Mouse (Mus musculus) layer of hippocampus, postnatal 36 days (tissue): Measurements from ENCODE around the gene H2-M5. TPM values are rescaled to one million over a fixed set of nuclear protein-coding genes. Genes with fewer than 3 reads are reported as not detected.
"Not testable (repeated sequence)": the region's sequence is repeated elsewhere in the genome, so short reads cannot be mapped to it uniquely, and the experiment has no call there.

Source experiments
- DNase-seq, 2 experiments: peaks; one replicate each; pipeline ENCODE4 v3.0.0; 2022
- total RNA-seq, 2 experiments: library from RNA; stranded (reverse); gene quantifications; 2 replicates each; pipeline ENCODE4 v1.2.3; 2021

The H2-M5 gene
- 1 to 10 TPM in 1 of 2 experiments, under 1 TPM in 1; 1.00 to 1.1 TPM for total RNA-seq

DNA sequence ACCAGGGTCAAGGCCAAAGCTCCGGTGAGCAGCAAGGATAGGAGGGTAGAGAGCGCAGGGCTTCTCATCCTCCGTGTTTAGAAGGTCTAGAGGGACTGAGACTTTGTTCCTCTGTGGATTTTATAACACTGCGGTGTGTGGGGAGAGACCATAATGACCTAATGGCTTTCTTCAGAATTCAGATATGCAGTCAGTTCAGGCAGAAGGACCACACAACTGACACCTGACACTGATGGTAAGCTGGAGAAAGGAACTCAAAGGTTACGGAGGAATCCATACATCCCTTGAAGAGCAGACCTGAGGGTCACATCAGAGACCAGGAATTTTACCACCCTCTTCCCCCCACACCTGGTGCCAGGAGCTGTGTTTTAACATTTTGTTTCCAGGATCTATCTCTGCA lies at the start of gene H2-M5:
TSS of gene H2-M5 (minus strand) at position 101 of the 400 bp plus-strand sequence.
- DNase-seq, result no peak

DNA sequence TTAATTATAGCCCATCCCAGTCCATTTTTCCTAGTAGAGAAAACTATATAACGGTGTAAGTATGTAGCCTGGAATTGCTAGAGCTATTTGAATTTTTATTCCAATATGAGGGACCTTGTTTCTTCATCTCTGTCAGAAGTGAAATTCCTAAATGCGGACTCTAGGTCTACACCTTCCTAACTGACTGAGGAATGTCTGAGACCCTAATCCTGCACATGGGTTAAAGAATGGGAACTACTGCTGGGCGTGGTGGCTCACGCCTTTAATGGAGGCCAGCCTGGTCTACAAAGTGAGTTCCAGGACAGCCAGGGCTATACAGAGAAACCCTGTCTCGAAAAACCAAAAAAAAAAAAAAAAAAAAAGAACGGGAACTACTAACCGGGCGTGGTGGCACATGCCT lies 39.8 kb upstream of the H2-M5 start:
- no peak for DNase-seq

DNA sequence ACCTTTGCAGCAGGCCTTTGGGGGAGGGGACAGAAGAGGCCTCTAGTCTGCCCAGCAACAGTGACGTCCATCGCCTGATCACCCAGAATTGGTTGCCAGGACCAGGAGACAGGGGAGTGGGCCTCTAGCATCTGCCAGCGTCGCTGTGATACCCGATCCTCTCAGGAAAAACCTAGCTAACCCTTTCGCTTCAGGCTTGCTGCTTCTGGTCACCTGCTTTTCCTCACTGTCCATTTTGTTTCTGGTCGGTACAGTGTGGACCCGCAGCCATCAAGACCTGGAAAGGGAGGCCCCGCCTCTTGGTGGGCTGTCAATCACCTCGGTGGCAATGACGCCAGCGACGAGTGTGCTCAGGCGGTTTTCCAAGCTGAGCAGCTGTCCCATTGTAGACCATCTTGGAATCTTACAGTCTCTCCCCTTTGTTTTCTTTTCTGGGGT lies 39.4 kb upstream of the H2-M5 start:
- DNase-seq, result peak; percentile 92 to 94

DNA sequence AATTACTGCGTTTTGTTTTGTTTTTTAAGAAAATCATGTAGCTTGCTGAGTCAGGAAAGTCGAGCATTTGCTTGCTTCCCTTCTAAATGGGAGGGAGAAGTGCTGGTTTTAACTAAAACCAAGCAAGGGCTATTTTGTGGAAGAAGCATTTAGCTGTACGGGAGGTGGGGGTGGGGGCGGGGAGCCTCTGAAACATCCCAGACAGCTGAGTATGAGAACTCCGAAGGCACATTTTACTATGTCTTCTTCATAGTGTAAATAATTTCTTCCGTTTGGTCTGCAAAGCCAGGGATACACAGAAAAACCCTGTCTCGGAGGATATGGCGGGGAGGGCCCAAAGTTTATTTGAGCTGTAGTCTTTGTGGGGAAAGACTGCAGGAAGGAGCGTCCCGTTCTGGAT lies 38.9 kb upstream of the H2-M5 start:
- no peak for DNase-seq

DNA sequence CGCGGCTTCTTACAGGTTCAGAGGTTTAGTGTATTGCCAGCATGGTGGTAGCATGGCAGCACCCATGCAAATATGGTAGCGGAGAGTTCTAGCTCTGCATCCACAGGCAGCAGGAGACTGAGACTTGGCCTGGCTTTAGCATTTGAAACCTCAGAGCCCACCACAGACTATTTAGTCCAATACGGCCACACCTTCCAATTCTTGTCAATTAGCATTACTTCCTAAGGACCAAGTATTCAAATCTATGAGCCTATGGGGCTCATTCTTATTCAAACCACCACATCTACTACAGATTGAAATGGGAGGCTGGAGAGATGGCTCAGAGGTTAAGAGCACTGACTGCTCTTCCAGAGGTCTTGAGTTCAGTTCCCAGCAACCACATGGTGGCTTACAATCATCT lies 38.1 kb upstream of the H2-M5 start:
- DNase-seq, result no peak

DNA sequence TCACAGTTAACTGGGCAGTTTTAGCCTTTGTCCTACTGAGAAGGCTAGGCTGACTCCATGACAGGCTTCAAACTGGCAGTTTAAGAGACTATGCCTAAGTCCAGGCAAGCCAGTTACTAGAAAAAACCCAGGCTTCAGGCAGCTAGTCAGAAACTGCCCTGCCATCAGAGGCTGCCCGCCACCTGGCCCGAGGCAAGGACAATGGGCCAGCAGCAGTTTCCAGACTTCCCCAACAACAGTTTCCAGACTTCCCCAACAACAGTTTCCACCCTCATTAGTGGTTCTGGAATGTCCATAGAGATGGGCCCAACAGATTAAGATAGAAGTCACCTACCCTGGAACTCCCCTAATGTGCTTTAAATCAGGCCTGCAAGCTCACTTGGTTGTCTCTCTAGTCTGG lies 37.1 kb upstream of the H2-M5 start:
- no peak for DNase-seq

DNA sequence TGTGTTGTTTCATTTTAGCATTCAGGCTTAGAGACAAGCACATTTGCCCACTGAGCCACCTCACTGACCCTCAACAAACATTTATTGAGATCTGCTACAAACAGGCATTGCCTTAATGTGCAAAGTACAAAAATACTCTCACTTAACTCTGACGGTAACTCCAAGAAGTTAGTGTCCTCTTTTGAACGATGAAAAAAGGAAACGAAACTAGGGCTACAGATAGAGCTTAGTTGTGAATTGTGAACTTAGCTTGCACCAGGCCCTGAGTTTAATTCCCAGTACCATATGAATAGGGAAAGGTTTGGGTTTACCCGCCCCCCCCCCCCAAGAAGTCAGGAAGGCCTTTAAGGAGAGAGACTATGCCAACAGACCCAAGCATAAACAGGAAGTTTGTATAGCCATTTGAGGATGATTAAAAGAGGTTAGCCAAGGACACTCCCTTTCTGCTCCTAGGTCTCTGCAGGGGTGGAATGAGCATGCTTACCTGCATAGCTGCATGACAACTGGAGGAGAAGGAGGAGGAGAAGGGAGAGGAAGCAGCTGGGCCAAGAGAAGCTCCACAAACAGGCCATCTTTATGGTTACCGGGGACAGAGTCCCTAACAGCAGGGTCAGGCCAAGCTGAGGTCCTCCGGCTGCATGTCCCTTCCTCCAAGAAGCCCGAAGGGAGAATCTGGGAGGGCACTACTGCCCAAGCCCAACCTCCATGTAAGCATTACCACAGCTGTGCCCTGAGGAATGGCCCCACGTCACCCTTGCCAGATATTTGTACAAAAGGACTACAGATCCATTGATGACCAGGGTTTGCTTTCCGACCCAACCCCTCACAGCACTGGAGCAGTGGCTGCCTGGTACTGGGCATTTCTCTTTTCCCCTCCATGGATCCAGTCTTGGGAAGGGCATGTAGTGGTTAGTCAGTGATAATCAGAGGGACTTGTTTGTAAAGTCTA lies 33.6 kb upstream of the H2-M5 start, which contains the start of gene Mog:
TSS of gene Mog (minus strand) at position 771 of the 949 bp plus-strand sequence.
- DNase-seq, result peak in 1 of 2 experiments; percentile 23

DNA sequence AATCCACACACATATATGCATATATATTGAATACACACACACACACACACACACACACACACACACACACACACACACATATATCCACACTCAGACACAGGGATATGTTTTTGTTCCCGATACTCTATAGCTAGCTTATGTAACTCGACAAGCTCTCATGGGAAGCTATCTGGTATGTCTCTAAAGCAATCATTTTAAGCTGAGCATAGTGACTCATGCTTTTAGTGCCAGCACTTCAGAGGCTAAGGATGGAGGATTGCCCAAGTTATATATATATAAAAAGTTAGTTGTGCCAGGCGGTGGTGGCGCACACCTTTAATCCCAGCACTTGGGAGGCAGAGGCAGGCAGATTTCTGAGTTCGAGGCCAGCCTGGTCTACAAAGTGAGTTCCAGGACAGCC lies 29.9 kb upstream of the H2-M5 start:
- not testable (repeated sequence) for DNase-seq

DNA sequence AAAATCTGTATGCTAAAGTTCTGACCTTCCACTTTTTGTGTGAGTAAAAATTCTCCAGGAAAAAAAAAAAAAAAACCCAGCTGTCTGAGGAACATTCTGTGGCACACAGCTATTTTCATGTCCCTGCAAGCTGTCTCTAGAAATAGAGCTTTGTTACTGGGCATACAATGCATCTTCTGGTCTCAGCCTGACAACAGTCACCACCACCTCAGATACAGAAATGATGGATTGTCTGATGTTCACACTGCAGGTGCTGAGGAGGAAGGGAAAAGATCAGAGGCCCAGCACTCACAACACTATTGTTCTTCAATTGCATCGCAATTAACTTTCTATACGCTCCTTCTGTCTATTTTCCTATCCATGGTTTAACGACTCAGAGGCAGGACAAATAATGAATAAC lies 29.0 kb upstream of the H2-M5 start:
- DNase-seq, result no peak

DNA sequence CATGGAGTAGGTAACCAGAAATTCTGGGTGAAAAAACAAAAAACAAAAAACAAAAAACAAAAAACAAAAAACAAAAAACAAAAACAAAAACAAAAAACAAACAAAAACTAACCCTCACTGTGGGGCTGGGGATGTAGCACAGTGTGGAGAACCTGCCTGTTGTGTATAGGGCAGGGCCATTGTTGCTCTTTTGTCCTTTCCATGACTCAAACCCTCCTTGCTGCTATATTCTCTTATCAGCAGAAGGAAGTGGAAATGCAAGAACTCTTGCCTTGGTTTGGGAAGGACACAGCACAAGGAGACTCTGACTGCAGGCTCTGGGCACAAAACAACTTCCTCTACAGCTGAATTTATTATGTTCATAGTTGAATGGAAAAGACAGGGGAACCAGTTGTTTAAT lies 27.0 kb upstream of the H2-M5 start:
- DNase-seq, result no peak

DNA sequence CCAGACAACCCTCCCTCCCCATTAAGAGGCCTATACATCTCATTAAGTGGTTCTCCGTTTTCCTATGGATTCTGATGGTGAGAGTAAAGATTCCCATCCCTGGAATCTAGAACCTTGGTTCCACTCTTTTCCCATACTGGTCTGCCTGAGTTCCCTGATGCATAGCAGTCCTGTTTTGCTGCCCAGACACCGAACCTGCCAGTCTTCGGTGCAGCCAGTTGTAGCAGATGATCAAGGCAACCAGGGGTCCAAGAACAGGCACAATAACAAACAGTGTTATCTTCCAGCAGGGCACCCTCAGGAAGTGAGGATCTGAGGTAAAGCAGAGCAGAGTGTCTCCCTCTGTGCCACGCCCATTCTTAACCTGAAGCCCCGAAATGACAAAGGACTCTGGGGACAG lies 22.8 kb upstream of the H2-M5 start:
- DNase-seq, result no peak

DNA sequence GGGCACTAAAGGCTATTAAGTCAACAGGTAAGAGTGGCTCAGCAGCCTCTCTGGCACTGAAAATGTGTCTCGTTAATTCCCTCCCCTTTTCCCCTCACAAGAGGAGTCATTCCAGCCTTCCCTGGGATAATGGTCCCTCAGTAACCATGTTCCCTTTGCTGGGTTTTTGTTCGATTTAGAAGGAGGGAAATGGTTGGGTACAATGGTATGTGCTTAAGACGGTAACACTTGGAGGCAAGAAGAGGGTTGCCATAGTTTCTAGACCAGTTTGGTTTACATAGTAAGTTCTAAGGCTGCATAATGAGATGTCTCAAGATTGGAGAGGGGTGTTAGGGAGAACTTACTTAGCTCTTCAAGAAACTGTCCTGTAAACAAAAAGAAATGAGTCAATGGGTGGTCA lies 22.4 kb upstream of the H2-M5 start:
- no peak for DNase-seq

DNA sequence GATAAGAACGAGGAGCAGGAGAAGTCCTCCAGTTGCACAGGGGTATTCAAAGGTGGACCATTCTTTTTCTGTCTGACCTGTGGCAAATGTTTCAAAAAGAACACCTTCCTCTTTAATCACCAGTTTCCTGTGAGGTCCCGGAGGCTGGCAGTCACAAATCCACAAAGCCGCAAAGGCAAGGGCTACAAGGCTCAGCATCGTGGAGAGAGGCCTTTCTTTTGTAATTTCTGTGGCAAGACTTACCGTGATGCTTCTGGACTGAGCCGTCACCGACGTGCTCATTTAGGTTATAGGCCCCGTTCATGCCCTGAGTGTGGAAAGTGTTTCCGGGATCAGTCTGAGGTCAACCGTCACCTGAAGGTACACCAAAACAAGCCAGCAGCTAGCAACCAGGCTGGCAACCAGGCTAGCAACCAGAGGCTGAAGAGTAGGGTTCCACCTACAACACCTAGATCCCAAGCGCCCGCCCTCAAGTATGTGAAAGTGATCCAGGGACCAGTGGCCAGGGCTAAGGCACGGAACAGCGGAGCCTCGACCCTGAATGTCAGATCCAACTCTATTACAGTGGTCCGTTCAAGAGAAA lies 20.2 kb upstream of the H2-M5 start:
- no peak for DNase-seq

DNA sequence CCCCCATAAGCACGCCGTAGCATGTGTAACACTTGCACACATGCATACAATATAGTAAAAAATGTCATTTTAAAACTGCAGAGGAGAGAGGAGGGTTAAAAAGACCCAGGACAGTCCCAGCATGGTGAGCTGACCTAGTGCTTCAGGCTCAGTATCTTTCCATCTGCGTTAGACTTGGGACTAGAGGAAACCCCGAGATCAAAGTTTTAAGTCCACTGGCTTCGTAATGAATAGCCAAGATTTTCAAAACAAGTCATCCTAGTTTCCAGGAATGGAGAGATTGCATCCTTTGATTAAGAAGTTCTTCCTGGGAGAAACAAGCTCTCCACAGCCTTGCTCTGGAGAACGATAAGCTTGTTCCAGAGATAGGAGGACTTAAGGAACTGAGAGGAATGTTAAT lies 18.8 kb upstream of the H2-M5 start:
- DNase-seq, result no peak

DNA sequence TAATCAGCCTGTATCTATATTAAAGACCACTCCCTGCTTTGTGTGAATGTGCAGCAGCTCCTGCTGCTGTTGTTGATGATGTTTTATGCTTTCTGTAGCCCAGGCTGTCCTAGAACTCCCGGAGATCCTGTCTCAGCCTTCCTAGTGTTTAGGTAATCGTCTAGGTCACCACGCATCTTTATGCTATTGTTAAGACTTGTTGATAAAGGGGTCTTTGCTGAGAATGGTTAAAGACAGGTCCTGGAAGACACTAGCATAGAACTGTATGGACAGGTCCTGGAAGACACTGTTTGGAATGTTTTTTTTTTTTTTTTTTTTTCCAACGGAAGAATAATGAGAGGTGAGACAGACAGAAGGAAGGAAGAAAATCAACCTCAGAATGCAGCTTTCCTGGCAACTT lies 14.0 kb upstream of the H2-M5 start:
- no peak for DNase-seq

DNA sequence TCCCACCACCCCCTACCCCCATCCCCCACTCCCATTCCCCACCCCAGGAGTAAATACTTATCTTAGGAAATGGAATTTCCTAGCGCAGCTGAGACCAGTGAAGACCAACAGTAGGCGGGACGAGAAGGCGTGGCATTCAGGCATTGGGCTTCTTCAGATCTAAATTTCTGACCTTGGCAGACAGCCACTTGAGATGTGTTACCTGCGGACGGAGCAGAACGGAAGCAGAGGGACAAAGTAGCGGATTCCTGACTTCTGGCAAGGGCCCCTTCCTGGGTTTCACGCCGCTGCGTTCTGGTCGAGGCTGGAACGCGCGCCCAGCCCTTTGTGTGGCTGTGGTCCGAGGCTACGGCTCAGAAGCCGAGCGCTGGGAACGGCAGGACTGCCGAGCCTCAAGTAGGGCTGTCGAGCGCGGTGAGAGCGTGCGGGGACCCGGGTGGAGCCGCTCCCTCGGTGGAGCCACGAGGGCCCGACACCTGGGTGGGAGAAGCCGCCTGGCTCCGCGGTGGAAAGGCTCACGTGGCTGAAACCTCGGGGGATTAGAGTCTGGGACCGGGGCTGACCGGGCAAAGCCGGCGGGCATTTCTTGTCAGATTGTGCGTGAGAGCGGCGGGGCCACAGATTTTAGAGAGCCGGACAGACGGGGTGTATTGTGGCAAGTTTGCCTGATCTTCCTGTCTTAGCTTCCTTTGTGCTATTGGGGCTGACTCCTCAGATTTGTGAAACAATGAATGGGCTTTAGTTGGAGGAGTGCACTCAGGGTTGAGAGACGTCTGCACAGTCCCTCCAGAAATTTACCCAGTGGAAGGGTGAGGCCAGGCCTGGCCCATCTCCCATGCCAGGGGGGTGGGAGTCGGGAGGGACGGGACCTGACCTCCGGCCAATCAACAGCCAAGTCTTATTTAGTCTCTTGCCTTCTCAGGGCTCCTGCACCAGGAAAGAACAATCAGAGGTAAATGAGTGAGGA lies 13.3 kb upstream of the H2-M5 start:
- DNase-seq, result peak; percentile 18 to 26

DNA sequence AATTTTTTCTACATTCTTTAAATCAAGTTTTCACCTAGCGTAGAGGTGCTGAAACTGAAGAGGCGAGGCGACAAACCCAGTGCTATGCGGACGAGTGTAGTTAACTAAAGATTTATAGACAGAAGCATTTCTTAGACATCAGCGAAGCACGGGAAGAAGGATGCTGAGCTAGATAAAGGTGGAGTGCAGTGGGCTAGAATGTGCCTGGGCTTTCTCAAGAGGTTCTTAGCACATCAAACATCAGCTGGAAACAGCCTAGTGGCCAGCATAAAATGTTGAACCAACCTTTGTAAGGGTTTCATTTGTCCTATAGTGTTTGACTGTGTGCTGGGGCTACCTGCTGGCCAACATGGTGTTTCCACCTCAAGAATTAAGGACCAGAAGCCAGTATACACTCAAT lies 11.5 kb upstream of the H2-M5 start, which contains the start of gene Zfp57:
TSS of gene Zfp57 (plus strand) at position 301 of the 400 bp plus-strand sequence.
- no peak for DNase-seq

DNA sequence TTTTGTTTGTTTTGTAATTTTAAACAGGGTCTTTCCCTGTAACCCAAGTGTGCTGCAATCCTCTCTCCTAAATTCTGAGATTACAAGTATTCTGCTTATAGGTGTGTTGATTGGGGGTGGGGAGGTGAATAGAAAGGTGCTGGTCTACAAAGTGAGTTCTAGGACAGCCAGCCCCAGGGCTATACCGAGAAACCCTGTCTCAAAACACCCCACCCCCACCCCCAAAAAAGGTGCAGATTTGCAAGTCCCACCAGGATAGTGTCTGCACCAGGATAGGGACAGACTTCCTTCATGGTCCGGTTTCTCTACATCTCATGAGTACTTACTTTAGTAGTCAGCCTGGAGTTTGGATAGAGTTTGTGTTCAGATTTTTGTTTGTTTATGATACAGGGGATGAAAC lies 9.1 kb upstream of the H2-M5 start:
- no peak for DNase-seq

DNA sequence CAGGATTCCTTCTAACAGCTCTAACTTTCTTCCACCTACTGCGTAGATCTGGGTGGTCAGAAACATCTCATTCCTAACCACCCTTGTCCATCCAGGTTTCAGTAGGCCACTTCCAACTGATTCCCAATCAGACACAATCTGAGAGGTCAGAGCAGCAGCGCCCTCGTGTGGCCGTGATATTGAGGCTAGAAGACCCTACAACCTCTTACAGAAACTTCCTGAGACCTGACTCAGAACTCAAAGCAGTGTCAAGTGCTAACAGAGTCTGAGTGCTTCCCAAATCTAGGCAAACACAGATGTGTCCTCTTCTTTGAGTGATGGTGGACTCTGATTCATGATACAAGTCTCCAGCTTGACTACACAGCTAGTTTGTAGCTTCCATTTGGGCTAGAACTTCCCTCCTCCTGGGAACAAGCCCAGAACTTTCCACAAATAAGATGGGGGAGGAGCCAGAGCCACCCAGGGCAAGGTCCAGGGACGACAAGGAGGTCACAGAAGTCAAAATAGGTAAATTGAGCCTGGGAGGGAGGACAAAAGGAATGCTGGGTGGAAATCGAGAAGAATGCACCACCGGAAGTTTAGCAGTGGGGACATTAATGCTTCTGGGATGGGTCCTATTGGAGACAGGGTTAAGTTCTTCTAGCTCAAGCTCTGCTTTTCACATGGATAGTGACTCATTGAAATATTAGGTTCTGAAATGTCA lies 7.8 kb upstream of the H2-M5 start:
- DNase-seq, result peak; percentile 66 to 72

DNA sequence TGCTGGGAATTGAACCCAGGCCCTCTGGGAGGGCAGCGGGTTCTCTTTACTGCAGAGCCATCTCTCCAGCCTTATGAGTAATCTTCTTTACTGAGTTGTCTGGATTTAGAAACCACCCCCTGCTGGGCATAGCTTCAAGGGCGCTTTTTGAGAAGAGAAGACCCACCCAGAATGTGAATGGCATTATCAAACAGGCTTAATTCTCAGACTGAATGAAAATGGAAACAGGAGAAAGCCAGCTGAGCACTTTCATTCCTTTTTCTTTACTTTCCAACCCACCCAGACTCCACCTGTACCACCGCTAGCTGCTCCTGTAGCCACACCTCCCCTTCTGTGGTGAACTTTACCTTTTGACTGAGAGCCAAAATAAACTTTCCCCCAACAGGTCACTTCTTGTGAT lies 6.1 kb upstream of the H2-M5 start:
- no peak for DNase-seq

DNA sequence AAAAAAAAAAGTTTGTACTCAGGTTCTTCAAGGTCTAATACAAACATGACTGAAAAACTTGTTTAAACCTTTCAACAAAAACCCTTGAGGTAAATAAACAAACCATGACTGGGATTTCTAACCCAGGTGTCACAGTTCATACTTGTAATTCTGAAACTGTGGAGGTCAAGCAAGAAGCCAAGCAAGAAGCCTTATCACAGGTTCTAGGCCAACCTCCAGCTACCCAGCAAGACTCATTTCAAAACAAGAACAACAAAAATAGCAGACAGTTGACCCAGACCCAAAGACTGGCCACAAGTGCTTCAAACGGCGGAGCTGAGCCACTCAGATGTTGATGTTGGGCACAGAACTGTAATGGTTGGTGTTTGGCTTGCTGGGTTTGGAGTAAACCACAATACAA lies 5.2 kb upstream of the H2-M5 start:
- no peak for DNase-seq

DNA sequence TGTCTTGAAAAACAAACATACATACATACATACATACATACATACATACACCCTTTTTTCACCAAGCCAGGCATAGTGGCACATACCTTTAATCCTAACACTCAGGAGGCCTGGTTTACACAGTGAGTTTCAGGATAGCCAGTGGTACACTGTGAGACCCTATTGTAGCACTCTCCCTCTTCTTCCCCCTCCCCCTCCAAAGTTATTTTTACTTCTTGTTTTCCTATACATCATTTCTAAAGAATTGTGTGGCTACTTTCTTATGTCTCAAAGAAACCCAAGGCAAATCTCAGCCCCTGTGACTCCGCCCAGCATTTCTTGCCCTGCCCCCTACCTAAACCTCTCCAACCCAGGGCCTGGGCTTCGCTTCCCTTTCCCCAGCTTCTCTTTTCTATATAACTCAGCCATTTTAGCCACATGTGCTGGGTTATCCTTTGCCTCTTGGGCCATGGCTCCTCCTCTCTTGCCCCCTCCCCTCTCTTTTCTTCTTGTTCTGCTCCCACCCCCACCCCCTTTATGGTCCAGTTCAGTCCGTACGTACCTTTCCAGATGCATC lies 4.5 kb upstream of the H2-M5 start:
- DNase-seq, result no peak
